Mouse (Mus musculus): ENCODE data around the gene Synm.

DNA sequence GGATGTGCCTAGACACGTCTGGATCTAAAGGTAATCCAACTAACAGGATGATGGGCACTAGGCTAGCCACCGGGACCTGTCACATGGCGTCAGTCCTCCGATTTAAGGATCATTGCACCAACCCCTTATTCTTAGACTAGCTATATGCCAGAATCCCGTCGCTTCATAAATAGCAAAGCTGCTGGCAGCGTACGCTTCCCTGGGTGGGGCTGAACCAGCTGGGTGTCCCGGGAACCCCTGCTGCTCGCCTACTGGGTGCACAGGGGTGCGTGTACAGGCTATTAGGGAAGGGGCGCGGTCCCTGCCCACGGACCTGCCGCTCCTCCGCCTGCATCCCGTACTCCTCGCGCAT lies 1.1 kb downstream of the Synm start:
- TF ChIP-seq POLR2A (IDR thresholded peaks at IDR 0.05; ENCODE audit: control insufficient read depth, extremely low read depth, insufficient read depth, low read length, poor library complexity), result no peak
- no peak for TF ChIP-seq CTCF (IDR thresholded peaks at IDR 0.05; ENCODE audit: borderline replicate concordance, control insufficient read depth, extremely low read depth, insufficient read depth, low read length, poor library complexity)
